Mouse (Mus musculus) limb, embryonic 15.5 days (tissue): Measurements from ENCODE around the gene Zbtb40. TPM values are rescaled to one million over a fixed set of nuclear protein-coding genes. Genes with fewer than 3 reads are reported as not detected.

Experiments
- ATAC-seq: fragments of 200-750 bp; cut with Nextera tagmentation; 2 replicates; pipeline ENCODE4 v1.8.0; 2017; ENCODE audit warnings: low read depth, moderate TSS enrichment; ENCODE audit not compliant: insufficient number of reproducible peaks, low FRiP score, low TSS enrichment
- H3K27ac ChIP-seq: fragments of 300-500 bp; sonication (generic); 2 replicates; pipeline ENCODE4 v1.5.1; 2015; ENCODE audit warnings: moderate library complexity, mild to moderate bottlenecking, inconsistent platforms
- H3K27me3 ChIP-seq: fragments of 300-500 bp; sonication (generic); 2 replicates; pipeline ENCODE4 v1.6.1; 2015; ENCODE audit warnings: inconsistent platforms
- H3K36me3 ChIP-seq: fragments of 300-500 bp; sonication (generic); 2 replicates; pipeline ENCODE4 v1.6.1; 2015; ENCODE audit warnings: inconsistent platforms
- H3K4me1 ChIP-seq: fragments of 300-500 bp; sonication (generic); 2 replicates; pipeline ENCODE4 v1.6.1; 2015; ENCODE audit warnings: inconsistent platforms
- H3K4me2 ChIP-seq: fragments of 300-500 bp; sonication (generic); 2 replicates; pipeline ENCODE4 v1.6.1; 2015; ENCODE audit warnings: mild to moderate bottlenecking, inconsistent platforms
- H3K4me3 ChIP-seq: fragments of 300-500 bp; sonication (generic); 2 replicates; pipeline ENCODE4 v1.5.1; 2015; ENCODE audit warnings: mild to moderate bottlenecking, inconsistent platforms
- H3K9ac ChIP-seq: fragments of 300-500 bp; sonication (generic); 2 replicates; pipeline ENCODE4 v1.6.1; 2015; ENCODE audit warnings: inconsistent platforms
- H3K9me3 ChIP-seq: fragments of 300-500 bp; sonication (generic); 2 replicates; pipeline ENCODE4 v1.6.1; 2016; ENCODE audit warnings: inconsistent platforms
- WGBS: fragments of 180-500 bp; shearing (Covaris S2); methylation state at CpG from one replicate; pipeline ENCODE4 v1.1.7; 2015; 5-methylcytosine and 5-hydroxymethylcytosine counted together
- polyA plus RNA-seq: library from polyadenylated mRNA; unstranded; fragments of >200 nt; fragmentation: Nextera tagmentation; extraction: Ambion mirVana; gene quantifications from 2 replicates; pipeline ENCODE4 v1.2.1, GENCODE M21; 2015

Zbtb40 gene
- 3.7 and 3.9 TPM in 2 replicates for polyA plus RNA-seq

- peak within 1 kb of the TSS; percentile 72 for H3K4me2 ChIP-seq
- H3K9me3 ChIP-seq, result no peaks in the 10 kb centered on the region
- H3K36me3 ChIP-seq, result no peaks in the 10 kb centered on the region
- peak within 1 kb of the TSS; percentile 70; the same call in 1 of the 2 replicates for H3K27ac ChIP-seq
- peak within 1 kb of the TSS; percentile 72 for H3K4me3 ChIP-seq
- H3K4me1 ChIP-seq, result peaks cover 22% of the 10 kb centered on the region
- H3K27me3 ChIP-seq, result peaks cover 32% of the 10 kb centered on the region
- peak; percentile 93 for ATAC-seq
- peak within 1 kb of the TSS; percentile 61 for H3K9ac ChIP-seq
- WGBS, result 1% methylated on average over 31 of the region's 32 CpGs
Measured at GRCm38 (mm10) chr4:137048550-137049032, at the start of gene Zbtb40. Gene Zbtb40 (minus strand): TSS chr4:137048801.

DNA sequence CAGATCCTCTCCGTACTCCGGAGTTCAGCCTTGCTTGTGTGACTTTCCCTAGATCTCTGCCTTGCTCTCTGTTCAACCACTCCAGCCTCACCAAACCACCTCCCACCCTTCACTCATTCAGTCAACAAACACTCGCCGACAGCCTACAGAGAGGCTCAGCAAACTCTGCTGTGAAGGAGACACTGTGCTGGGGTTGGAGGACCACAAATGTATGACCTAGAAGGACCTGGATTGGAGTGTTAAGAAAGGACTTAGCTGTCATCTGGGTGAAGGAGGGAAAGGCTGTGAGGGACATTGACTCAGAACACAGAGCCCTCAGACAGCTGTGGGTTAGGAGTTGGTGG lies 49.4 kb upstream of the Zbtb40 start:
- H3K4me1 ChIP-seq, result peaks cover 17% of the 10 kb centered on the region
- H3K27me3 ChIP-seq, result no peaks in the 10 kb centered on the region
- H3K4me2 ChIP-seq, result no peak overlapping the region
- ATAC-seq, result no peak
- WGBS, result 55% methylated on average over 4 of the region's 4 CpGs
- H3K4me3 ChIP-seq, result no peak overlapping the region
- no peak overlapping the region for H3K9ac ChIP-seq
- H3K9me3 ChIP-seq, result no peaks in the 10 kb centered on the region
- H3K27ac ChIP-seq, result no peak overlapping the region
- H3K36me3 ChIP-seq, result no peaks in the 10 kb centered on the region

DNA sequence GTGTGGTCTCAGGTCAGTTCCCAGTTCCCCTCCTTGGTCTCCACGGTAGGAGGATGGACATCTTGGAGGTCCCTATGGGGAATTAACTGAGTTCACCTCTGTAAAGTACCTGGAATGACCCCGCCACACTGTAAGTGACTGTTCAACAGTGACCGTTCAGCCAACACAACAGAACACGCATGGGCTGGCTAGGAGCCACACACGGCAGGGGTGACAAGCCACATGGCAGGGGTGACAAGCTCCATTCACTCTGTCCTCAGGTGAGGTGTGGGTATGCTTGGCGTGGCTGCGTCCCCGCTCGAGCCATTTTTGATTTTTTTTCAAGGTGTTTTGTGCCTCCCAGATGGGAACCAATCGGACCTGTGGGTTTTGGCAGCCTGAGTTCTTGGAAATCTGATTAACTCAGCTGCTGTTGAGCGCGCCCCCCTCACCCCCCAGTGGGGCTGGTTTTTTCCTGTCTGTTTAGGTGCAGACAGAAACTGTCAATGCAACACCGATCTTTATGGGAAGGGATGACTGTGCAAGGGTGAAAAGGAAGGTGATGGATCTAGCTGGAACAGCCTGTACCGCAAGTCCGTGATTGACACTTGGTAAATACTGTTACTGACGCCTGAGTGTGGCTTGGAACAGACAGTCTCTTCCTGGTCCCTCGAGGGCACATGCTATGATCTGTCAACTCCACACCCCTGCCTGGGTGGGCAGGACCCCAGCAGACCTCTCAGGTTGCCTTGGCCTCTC lies 48.8 kb upstream of the Zbtb40 start:
- no peak overlapping the region for H3K4me2 ChIP-seq
- ATAC-seq, result no peak
- no peaks in the 10 kb centered on the region for H3K36me3 ChIP-seq
- H3K9ac ChIP-seq, result no peak overlapping the region
- no peaks in the 10 kb centered on the region for H3K27me3 ChIP-seq
- no peak overlapping the region for H3K4me3 ChIP-seq
- 68% methylated on average over 17 of the region's 17 CpGs for WGBS
- peaks cover 17% of the 10 kb centered on the region for H3K4me1 ChIP-seq
- no peak overlapping the region for H3K27ac ChIP-seq
- no peaks in the 10 kb centered on the region for H3K9me3 ChIP-seq

- Histone ChIP-seq H3K36me3 (no peaks in the 10 kb centered on the region), H3K4me3 (no peak overlapping the region), H3K4me1 (peaks cover 17% of the 10 kb centered on the region), H3K9me3 (no peaks in the 10 kb centered on the region), H3K27me3 (no peaks in the 10 kb centered on the region), H3K27ac (no peak overlapping the region), H3K9ac (no peak overlapping the region), H3K4me2 (no peak overlapping the region)
- 43% methylated on average over 10 of the region's 10 CpGs for WGBS
- ATAC-seq, result no peak
Measured at GRCm38 (mm10) chr4:137096353-137096752, 47.8 kb upstream of the Zbtb40 start.

- Histone ChIP-seq H3K27me3 (0 out of 2 replicates have a peak, but pooled peaks cover 5% of the 10 kb centered on the region), H3K9me3 (no peaks in the 10 kb centered on the region), H3K27ac (peak overlapping the region; percentile 57), H3K9ac (no peak overlapping the region), H3K36me3 (no peaks in the 10 kb centered on the region), H3K4me1 (peaks cover 15% of the 10 kb centered on the region), H3K4me3 (no peak overlapping the region), H3K4me2 (peak overlapping the region; percentile 20; the same call in 1 of the 2 replicates)
- 14% methylated on average over 18 of the region's 18 CpGs for WGBS
- ATAC-seq, result 0 out of 2 replicates have a peak, but pooled peaks have one; percentile 28
Measured at GRCm38 (mm10) chr4:137085083-137085810, 36.6 kb upstream of the Zbtb40 start.

DNA sequence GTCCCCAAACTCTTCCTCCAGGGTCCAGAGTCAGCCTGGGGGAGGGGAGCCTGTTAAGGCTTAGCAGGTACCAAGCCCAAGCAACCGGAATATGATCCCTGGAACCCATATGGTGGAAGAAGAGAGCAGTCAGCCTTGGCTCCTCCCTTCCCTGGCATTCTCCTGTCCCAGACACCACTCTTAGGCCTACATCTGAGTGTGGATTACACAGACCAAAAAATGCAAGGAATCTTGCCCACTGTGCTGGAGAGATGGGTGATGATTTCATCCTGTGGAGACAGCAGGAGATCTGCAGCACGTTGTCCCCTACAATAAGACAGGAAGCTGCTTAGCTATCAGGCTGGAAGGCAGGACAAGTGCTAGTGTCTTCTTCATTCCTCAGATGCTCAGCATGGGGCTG lies 34.3 kb upstream of the Zbtb40 start:
- Histone ChIP-seq H3K36me3 (no peaks in the 10 kb centered on the region), H3K9me3 (no peaks in the 10 kb centered on the region), H3K4me2 (no peak overlapping the region), H3K27ac (no peak overlapping the region), H3K27me3 (0 out of 2 replicates have a peak, but pooled peaks cover 5% of the 10 kb centered on the region), H3K4me1 (peaks cover 15% of the 10 kb centered on the region), H3K9ac (no peak overlapping the region), H3K4me3 (no peak overlapping the region)
- ATAC-seq, result no peak
- WGBS, result 30% methylated on average over 2 of the region's 2 CpGs

DNA sequence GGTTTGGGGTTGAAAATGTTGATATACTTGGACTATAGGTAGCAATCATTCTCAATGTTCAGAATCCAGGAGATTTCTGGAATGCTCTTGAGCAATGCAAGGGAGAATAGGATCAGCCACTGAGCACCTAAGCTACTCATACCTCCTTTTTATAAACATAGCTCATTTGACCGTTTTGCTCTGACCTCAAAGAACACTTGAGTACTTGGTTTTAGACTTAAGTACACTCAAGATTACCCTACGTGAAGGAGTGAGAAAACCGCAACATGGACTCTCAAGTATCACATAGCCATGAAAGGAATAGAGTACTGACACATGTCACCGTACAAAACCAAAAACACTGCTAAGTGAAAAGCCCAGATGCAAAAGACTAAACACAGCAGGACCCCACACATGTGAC lies 32.8 kb upstream of the Zbtb40 start:
- H3K9ac ChIP-seq, result no peak overlapping the region
- H3K27ac ChIP-seq, result no peak overlapping the region
- no peak overlapping the region for H3K4me3 ChIP-seq
- H3K36me3 ChIP-seq, result no peaks in the 10 kb centered on the region
- WGBS, result 95% methylated on average over 4 of the region's 4 CpGs
- H3K4me1 ChIP-seq, result peaks cover 15% of the 10 kb centered on the region
- ATAC-seq, result no peak
- 0 out of 2 replicates have a peak, but pooled peaks cover 1% of the 10 kb centered on the region for H3K27me3 ChIP-seq
- no peaks in the 10 kb centered on the region for H3K9me3 ChIP-seq
- H3K4me2 ChIP-seq, result no peak overlapping the region

DNA sequence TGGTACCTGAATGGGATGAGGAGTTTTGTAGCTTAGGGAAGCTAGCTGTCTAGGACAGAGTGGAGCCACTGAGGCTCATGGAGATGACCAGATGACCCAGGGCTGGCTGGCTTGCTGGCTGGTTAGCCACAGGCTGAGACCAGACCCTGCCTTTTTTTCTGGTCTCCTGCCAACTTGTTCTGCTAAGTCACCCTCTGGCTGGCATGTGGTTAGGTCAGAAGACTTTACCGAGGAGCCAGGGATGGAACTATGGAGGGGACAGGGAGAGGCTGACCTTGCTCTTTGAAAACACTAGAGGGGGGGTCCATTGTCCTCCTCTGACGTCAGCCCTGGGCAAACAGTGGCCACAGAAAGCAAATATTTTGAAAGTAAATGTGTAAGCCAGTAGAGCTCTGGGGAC lies 28.6 kb upstream of the Zbtb40 start:
- no peak overlapping the region for H3K27ac ChIP-seq
- H3K4me1 ChIP-seq, result no peaks in the 10 kb centered on the region
- H3K9ac ChIP-seq, result no peak overlapping the region
- no peak overlapping the region for H3K4me3 ChIP-seq
- H3K36me3 ChIP-seq, result no peaks in the 10 kb centered on the region
- 0 out of 2 replicates have a peak, but pooled peaks have one; percentile 33 for ATAC-seq
- no peaks in the 10 kb centered on the region for H3K9me3 ChIP-seq
- H3K4me2 ChIP-seq, result no peak overlapping the region
- H3K27me3 ChIP-seq, result no peaks in the 10 kb centered on the region
- 42% methylated on average over 2 of the region's 2 CpGs for WGBS

DNA sequence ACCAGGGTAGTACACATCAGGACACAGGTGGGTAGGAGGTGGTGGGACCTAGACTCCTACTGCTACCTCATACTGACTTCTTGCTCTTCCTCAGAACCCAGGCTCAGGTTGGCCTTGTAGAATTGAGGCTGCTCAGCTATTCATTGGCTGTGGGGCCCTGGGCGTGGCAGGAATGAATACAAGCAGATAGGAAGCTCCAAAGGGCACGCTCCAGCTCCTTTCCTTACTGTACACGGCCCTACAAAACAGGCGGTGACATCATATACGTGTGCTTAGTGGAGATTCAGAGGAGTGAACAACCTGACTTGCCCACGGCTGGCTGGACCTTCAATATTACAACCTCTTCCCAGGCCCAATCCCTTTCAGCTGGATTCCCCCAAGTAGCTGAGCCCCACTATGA lies 22.6 kb upstream of the Zbtb40 start:
- H3K27me3 ChIP-seq, result 0 out of 2 replicates have a peak, but pooled peaks cover 5% of the 10 kb centered on the region
- H3K27ac ChIP-seq, result no peak overlapping the region
- H3K36me3 ChIP-seq, result no peaks in the 10 kb centered on the region
- 83% methylated on average over 6 of the region's 6 CpGs for WGBS
- no peak overlapping the region for H3K4me3 ChIP-seq
- H3K4me1 ChIP-seq, result no peaks in the 10 kb centered on the region
- no peak for ATAC-seq
- no peak overlapping the region for H3K9ac ChIP-seq
- H3K4me2 ChIP-seq, result no peak overlapping the region
- H3K9me3 ChIP-seq, result no peaks in the 10 kb centered on the region

DNA sequence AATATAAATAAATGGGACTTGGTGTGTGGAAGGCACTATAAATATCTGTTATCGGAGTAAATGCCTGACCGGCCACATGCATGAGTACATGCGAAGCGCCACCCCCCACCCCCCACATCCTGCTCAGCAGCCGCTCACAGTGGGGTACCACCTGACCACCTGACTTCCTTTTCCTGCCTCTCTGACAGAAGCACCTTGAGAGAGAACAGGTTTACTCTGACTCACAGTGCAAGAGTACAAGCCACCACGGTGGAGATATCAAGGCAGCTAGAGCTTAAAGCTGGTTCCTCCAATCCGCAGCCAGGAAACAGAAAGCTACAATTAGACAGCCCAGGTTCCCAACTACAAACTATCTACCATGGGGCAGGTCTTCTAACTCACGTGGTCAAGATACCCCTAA lies 19.9 kb upstream of the Zbtb40 start:
- 24% methylated on average over 8 of the region's 8 CpGs for WGBS
- Histone ChIP-seq H3K4me2 (no peak overlapping the region), H3K9ac (no peak overlapping the region), H3K9me3 (no peaks in the 10 kb centered on the region), H3K27me3 (0 out of 2 replicates have a peak, but pooled peaks cover 5% of the 10 kb centered on the region), H3K4me3 (no peak overlapping the region), H3K4me1 (no peaks in the 10 kb centered on the region), H3K27ac (no peak overlapping the region), H3K36me3 (no peaks in the 10 kb centered on the region)
- no peak for ATAC-seq

DNA sequence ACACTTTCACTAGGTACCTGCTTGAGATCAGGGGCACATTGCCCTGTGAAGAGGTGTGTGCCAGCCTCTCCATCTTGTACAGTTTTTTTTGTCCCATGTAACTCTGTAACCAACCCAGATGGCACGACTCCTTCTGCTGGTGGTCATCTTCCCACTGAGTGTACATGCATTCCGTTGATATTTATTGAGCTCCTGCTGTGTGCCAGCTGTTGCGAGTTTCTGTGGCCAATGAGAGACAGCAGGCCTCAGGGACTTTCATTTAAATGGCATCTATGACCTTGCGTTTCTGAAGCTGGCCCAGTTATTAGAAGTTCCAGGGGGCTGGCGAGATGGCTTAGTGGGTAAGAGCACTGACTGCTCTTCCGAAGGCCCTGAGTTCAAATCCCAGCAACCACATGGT lies 17.2 kb upstream of the Zbtb40 start:
- WGBS, result 44% methylated on average over 6 of the region's 6 CpGs
- Histone ChIP-seq H3K9me3 (no peaks in the 10 kb centered on the region), H3K4me1 (no peaks in the 10 kb centered on the region), H3K4me2 (no peak overlapping the region), H3K36me3 (no peaks in the 10 kb centered on the region), H3K9ac (no peak overlapping the region), H3K4me3 (no peak overlapping the region), H3K27me3 (no peaks in the 10 kb centered on the region), H3K27ac (no peak overlapping the region)
- no peak for ATAC-seq

DNA sequence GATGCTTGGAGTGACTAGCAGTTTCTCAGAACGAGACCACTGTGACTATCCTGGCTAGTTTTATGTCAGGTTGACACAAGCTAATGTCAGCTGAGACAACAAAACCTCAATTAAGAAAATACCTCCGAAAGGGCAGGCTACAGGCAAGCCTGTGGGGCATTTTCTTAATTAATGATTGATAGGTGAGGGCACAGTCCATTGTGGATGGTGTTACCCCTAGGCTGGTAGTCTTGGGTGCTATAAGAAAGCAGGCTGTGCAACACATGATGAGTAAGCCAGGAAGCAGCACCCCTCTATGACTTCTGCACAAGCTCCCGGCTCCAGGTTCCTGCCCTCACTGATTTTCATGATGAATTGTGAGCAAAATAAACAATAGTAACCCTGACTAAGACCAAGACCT lies 6.3 kb upstream of the Zbtb40 start:
- peaks cover 56% of the 10 kb centered on the region for H3K27me3 ChIP-seq

More for the DNA sequence above, 6.3 kb upstream of the Zbtb40 start:
- Histone ChIP-seq H3K9me3 (no peaks in the 10 kb centered on the region), H3K4me3 (no peak overlapping the region), H3K4me1 (no peaks in the 10 kb centered on the region), H3K36me3 (no peaks in the 10 kb centered on the region), H3K4me2 (no peak overlapping the region), H3K27ac (no peak overlapping the region), H3K9ac (no peak overlapping the region)
- ATAC-seq, result no peak
- 67% methylated on average over 3 of the region's 3 CpGs for WGBS
